Mouse (Mus musculus) liver, embryonic 12.5 days (tissue): ENCODE measurements around the gene Spag7. TPM values are rescaled to one million over a fixed set of nuclear protein-coding genes. Genes with fewer than 3 reads are reported as not detected.

Experiments
- ATAC-seq: fragments of 200-750 bp; cut with Nextera tagmentation; 2 replicates; pipeline ENCODE4 v1.8.0; 2017; ENCODE audit warnings: moderate number of reproducible peaks, mild to moderate bottlenecking, moderate library complexity
- H3K27ac ChIP-seq: fragments of 300-500 bp; sonication (generic); 2 replicates; pipeline ENCODE4 v1.5.1; 2016; ENCODE audit warnings: mild to moderate bottlenecking
- H3K27me3 ChIP-seq: fragments of 300-500 bp; sonication (generic); replicated peaks from 2 replicates; pipeline ENCODE4 v1.6.1; 2016; ENCODE audit warnings: mild to moderate bottlenecking, moderate library complexity
- H3K36me3 ChIP-seq: fragments of 300-500 bp; sonication (generic); 2 replicates; pipeline ENCODE4 v1.6.1; 2016; ENCODE audit warnings: mild to moderate bottlenecking, moderate library complexity
- H3K4me1 ChIP-seq: fragments of 300-500 bp; sonication (generic); 2 replicates; pipeline ENCODE4 v1.6.1; 2016
- H3K4me2 ChIP-seq: fragments of 300-500 bp; sonication (generic); 2 replicates; pipeline ENCODE4 v1.6.1; 2016; ENCODE audit warnings: mild to moderate bottlenecking, moderate library complexity
- H3K4me3 ChIP-seq: fragments of 300-500 bp; sonication (generic); 2 replicates; pipeline ENCODE4 v1.5.1; 2016; ENCODE audit warnings: mild to moderate bottlenecking, moderate library complexity
- H3K9ac ChIP-seq: fragments of 300-500 bp; sonication (generic); 2 replicates; pipeline ENCODE4 v1.6.1; 2016; ENCODE audit warnings: mild to moderate bottlenecking, moderate library complexity
- H3K9me3 ChIP-seq: fragments of 300-500 bp; sonication (generic); replicated peaks from 2 replicates; pipeline ENCODE4 v1.6.1; 2016; ENCODE audit warnings: mild to moderate bottlenecking, moderate library complexity
- WGBS: fragments of 180-500 bp; shearing (Covaris S2); methylation state at CpG from one replicate; pipeline ENCODE4 v1.1.7; 2016; ENCODE audit not compliant: insufficient replicate concordance; 5-methylcytosine and 5-hydroxymethylcytosine counted together
- polyA plus RNA-seq: library from polyadenylated mRNA; unstranded; fragments of >200 nt; fragmentation: Nextera tagmentation; extraction: Ambion mirVana; gene quantifications from 2 replicates; pipeline ENCODE4 v1.2.1, GENCODE M21; 2016

The Spag7 gene
- polyA plus RNA-seq, 1 experiment from 2014 or later: 84.5 TPM

DNA sequence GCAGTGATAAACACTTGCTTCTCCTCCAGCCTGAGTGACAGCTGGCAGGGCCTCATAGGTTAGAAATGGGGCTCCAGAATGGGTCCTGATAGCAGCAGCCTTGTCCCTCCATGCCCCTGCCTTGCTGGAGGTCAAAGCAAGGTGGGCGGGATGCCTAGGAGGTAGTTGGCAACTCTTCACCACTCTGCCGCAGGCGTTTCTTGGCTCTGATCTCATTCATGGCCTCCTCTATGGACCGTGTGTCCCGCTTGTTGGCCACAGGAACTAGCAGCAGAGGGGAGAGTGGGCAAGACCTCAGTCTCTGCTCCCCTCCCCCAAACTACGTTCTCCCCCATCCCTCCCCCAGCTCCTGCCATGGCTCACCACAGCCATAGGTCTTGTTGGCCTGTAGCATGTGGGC lies 5.3 kb downstream of the Spag7 start:
- Histone ChIP-seq H3K4me1 (peaks cover 17% of the 10 kb centered on the region), H3K27me3 (no peaks in the 10 kb centered on the region), H3K4me2 (no peak overlapping the region), H3K9ac (no peak overlapping the region), H3K9me3 (no peaks in the 10 kb centered on the region), H3K27ac (no peak overlapping the region), H3K4me3 (no peak overlapping the region), H3K36me3 (peaks cover 65% of the 10 kb centered on the region)
- 93% methylated on average over 6 of the region's 6 CpGs for WGBS
- no peak for ATAC-seq

DNA sequence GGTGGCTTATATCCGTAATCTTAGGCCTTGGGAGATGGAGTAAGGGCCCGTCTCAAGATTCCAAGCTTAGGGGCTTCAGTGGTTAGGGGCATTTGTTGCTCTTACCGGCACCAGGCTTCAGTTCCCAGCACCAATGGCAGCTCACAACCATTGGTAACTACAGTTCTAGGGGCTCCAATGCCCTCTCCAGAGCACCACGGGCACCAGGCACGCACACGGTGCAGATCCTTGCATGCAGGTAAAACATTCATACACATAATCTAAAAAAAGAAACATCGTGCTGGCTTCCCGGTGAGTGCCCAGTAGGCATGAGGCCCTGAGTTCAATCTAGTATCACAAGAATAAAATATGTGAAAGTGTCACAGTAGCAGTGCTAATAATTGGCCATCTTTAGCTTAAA lies 6.1 kb downstream of the Spag7 start:
- WGBS: 83% methylated on average over 8 of the region's 8 CpGs
- peaks cover 65% of the 10 kb centered on the region for H3K36me3 ChIP-seq
- no peak for ATAC-seq

DNA sequence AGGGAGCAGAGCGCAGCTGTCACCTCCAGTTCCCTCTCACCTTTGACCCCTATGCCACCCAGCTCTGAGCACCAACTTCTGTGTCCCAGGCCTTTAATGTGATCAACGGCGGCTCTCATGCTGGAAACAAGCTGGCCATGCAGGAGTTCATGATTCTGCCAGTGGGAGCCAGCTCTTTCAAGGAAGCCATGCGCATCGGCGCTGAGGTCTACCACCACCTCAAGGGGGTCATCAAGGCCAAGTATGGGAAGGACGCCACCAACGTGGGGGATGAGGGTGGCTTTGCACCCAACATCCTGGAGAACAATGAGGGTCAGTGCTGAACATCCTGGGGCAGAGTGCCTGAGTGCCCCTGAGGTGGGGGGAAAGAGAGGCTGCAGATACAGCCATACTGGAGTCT lies 8.6 kb downstream of the Spag7 start:
- Histone ChIP-seq H3K36me3 (peaks cover 57% of the 10 kb centered on the region), H3K27me3 (0 out of 2 replicates have a peak, but pooled peaks cover 9% of the 10 kb centered on the region), H3K9me3 (no peaks in the 10 kb centered on the region), H3K4me2 (no peak overlapping the region), H3K4me3 (no peak overlapping the region), H3K9ac (no peak overlapping the region; the same call in 1 of the 2 replicates), H3K27ac (no peak overlapping the region), H3K4me1 (peaks cover 35% of the 10 kb centered on the region)
- WGBS: 85% methylated on average over 8 of the region's 8 CpGs
- ATAC-seq: no peak

More for the DNA sequence above, 6.1 kb downstream of the Spag7 start:
- H3K27me3 ChIP-seq: no peaks in the 10 kb centered on the region
- no peaks in the 10 kb centered on the region for H3K9me3 ChIP-seq
- no peak overlapping the region for H3K4me2 ChIP-seq
- no peak overlapping the region for H3K27ac ChIP-seq
- peaks cover 23% of the 10 kb centered on the region for H3K4me1 ChIP-seq
- H3K9ac ChIP-seq: no peak overlapping the region
- no peak overlapping the region for H3K4me3 ChIP-seq

DNA sequence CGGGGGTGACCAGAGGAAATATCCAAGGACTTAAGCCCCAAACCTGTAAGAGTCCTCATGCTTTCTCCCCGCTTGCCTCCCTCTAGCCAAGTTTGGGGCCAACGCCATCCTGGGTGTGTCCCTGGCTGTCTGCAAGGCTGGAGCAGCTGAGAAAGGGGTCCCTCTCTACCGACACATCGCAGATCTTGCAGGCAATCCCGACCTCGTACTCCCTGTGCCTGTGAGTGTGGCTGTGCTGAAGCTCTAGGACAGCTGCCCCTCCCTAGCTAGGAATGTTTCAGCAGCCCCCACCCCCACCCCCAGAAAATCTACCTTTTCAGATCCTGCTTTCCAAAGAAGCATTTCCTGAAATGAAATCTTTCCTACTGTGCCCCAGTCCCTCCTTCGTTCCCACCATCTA lies 10.3 kb downstream of the Spag7 start:
- no peak overlapping the region for H3K27ac ChIP-seq

DNA sequence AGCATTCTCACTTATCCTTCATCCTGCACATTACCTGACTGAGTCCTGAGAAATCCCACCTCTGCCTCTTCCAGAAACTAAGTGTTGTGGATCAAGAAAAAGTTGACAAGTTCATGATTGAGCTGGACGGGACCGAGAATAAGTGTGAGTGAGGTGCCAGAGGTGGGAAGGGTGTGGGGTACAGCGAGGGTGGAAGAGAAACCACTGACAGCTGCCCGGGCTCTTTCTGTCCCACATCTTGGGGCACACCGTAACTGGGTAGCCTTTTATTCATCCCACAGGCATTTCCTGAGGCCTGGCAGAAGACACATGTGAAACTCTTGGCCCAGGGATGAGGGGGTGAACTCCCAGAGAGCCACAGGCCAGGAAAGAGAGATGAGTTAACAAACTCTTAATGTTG lies 10.7 kb downstream of the Spag7 start:
- peaks cover 36% of the 10 kb centered on the region for H3K36me3 ChIP-seq
- H3K4me1 ChIP-seq: peaks cover 40% of the 10 kb centered on the region
- 76% methylated on average over 5 of the region's 5 CpGs for WGBS
- 0 out of 2 replicates have a peak, but pooled peaks cover 9% of the 10 kb centered on the region for H3K27me3 ChIP-seq
- no peak overlapping the region for H3K27ac ChIP-seq
- H3K4me3 ChIP-seq: no peak overlapping the region
- no peak overlapping the region for H3K4me2 ChIP-seq
- no peak overlapping the region for H3K9ac ChIP-seq
- no peaks in the 10 kb centered on the region for H3K9me3 ChIP-seq
- no peak for ATAC-seq

More for the DNA sequence above, 10.3 kb downstream of the Spag7 start:
- H3K27me3 ChIP-seq: 0 out of 2 replicates have a peak, but pooled peaks cover 9% of the 10 kb centered on the region
- no peak for ATAC-seq
- no peak overlapping the region for H3K4me3 ChIP-seq
- 63% methylated on average over 8 of the region's 8 CpGs for WGBS
- H3K36me3 ChIP-seq: peaks cover 40% of the 10 kb centered on the region
- H3K4me2 ChIP-seq: no peak overlapping the region
- H3K4me1 ChIP-seq: peaks cover 40% of the 10 kb centered on the region
- no peaks in the 10 kb centered on the region for H3K9me3 ChIP-seq
- H3K9ac ChIP-seq: no peak overlapping the region

DNA sequence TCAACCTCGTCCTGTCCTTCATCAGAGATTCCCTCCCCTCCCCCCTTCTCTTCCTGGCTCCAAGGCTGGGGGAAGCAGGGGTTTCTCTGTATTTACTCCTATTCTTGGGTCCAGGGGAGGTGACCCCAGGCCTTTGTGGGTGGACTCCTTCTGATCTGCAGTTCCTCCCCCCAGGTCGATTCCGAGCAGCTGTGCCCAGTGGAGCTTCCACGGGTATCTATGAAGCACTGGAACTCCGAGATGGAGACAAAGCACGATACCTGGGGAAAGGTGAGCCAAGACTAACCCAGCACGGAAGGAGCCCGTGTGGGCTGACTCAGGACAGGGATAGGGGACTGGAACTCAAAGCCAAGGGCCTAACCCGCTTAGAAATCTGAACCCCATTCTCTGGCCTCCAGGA lies 11.2 kb downstream of the Spag7 start:
- H3K9me3 ChIP-seq: no peaks in the 10 kb centered on the region
- no peak overlapping the region; the same call in 1 of the 2 replicates for H3K9ac ChIP-seq
- ATAC-seq: no peak
- 0 out of 2 replicates have a peak overlapping the region, but pooled peaks have one; percentile 4 for H3K4me2 ChIP-seq
- no peak overlapping the region for H3K27ac ChIP-seq
- 0 out of 2 replicates have a peak, but pooled peaks cover 9% of the 10 kb centered on the region for H3K27me3 ChIP-seq
- peaks cover 42% of the 10 kb centered on the region for H3K4me1 ChIP-seq
- no peak overlapping the region for H3K4me3 ChIP-seq
- 63% methylated on average over 9 of the region's 9 CpGs for WGBS
- peaks cover 33% of the 10 kb centered on the region for H3K36me3 ChIP-seq

DNA sequence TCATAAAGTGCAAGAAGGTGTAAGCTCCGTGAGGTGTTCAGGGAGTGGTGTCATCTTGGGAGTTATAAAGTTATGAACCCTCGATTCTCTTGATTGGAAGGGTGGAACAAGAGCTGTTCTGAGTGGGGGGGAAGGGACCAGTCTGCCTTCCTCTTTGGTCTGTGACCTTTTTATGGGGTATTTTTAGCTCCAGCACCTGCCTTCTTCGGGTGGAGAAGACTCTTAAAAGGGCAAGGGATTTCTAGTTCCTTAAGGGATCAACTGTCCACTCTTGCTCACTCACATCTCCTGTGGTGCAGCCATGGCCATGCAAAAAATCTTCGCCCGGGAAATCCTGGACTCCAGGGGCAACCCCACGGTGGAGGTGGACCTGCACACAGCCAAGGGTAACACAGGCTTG lies 11.6 kb downstream of the Spag7 start:
- H3K36me3 ChIP-seq: peaks cover 33% of the 10 kb centered on the region
- no peak overlapping the region for H3K4me3 ChIP-seq
- no peak overlapping the region; the same call in 1 of the 2 replicates for H3K9ac ChIP-seq
- 44% methylated on average over 6 of the region's 6 CpGs for WGBS
- peaks cover 46% of the 10 kb centered on the region for H3K4me1 ChIP-seq
- peak overlapping the region; percentile 99; the same call in 1 of the 2 replicates for H3K27ac ChIP-seq
- no peaks in the 10 kb centered on the region for H3K9me3 ChIP-seq
- 0 out of 2 replicates have a peak overlapping the region, but pooled peaks have one; percentile 4 for H3K4me2 ChIP-seq
- H3K27me3 ChIP-seq: 0 out of 2 replicates have a peak, but pooled peaks cover 9% of the 10 kb centered on the region
- no peak for ATAC-seq

DNA sequence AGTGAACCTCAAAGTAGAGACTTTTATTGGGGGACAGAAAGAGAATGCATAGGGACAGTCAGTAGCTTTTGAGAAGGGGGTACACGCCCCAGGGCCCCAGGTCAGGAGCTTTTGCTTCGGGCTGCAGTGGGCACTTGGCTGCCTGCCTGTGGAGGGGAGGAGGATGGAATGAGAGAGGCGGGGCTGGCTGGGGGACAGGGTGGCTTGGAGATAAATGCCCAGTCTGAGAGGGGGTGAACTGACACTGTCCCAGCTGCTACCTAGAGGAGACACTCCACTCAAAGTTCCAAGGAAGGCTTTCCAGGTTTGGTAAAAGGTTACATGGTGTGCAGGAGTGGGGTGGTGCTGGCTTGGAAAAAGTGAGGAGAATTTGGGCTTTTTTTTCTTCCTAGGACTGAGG lies 12.3 kb downstream of the Spag7 start, which contains the start of gene Eno3:
TSS of gene Eno3 (plus strand) at position 239 of the 400 bp plus-strand sequence.
- Histone ChIP-seq H3K36me3 (peaks cover 33% of the 10 kb centered on the region), H3K4me1 (peaks cover 52% of the 10 kb centered on the region), H3K9ac (peak within 1 kb of the TSS; percentile 99), H3K4me3 (peak within 1 kb of the TSS; percentile 99), H3K27me3 (0 out of 2 replicates have a peak, but pooled peaks cover 9% of the 10 kb centered on the region), H3K4me2 (peak within 1 kb of the TSS; percentile 93), H3K27ac (peak within 1 kb of the TSS; percentile 99), H3K9me3 (no peaks in the 10 kb centered on the region)
- ATAC-seq: no peak
- 24% methylated on average over 3 of the region's 3 CpGs for WGBS

DNA sequence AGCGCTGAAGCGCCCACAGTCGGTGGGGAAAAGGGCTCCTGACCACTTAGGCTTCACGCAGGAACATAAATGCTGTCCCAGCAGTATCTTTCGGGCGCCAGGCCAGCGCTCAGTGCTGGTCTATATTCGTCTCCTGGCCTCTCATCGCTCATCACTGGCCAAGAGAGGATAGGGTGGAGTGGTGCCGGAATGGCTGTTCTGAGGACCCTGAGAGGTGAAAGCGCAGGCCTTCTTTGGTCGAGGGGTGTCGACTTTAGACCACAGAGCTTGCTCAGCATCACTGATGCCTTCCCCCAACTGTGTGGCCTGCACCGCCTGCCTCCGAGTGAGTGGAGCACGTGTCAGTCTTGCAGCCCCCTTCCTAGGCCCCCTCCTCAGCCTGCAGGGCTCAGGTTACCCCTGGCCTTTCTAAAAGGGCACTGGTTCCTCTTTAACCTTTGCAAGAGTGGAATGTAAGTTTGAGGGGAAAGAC lies 12.7 kb downstream of the Spag7 start:
- Histone ChIP-seq H3K9ac (peak overlapping the region; percentile 99), H3K9me3 (no peaks in the 10 kb centered on the region), H3K27ac (peak overlapping the region; percentile 99), H3K4me1 (peaks cover 57% of the 10 kb centered on the region), H3K36me3 (peaks cover 35% of the 10 kb centered on the region), H3K27me3 (0 out of 2 replicates have a peak, but pooled peaks cover 9% of the 10 kb centered on the region), H3K4me3 (peak overlapping the region; percentile 99), H3K4me2 (peak overlapping the region; percentile 93)
- 19% methylated on average over 16 of the region's 16 CpGs for WGBS
- ATAC-seq: no peak

DNA sequence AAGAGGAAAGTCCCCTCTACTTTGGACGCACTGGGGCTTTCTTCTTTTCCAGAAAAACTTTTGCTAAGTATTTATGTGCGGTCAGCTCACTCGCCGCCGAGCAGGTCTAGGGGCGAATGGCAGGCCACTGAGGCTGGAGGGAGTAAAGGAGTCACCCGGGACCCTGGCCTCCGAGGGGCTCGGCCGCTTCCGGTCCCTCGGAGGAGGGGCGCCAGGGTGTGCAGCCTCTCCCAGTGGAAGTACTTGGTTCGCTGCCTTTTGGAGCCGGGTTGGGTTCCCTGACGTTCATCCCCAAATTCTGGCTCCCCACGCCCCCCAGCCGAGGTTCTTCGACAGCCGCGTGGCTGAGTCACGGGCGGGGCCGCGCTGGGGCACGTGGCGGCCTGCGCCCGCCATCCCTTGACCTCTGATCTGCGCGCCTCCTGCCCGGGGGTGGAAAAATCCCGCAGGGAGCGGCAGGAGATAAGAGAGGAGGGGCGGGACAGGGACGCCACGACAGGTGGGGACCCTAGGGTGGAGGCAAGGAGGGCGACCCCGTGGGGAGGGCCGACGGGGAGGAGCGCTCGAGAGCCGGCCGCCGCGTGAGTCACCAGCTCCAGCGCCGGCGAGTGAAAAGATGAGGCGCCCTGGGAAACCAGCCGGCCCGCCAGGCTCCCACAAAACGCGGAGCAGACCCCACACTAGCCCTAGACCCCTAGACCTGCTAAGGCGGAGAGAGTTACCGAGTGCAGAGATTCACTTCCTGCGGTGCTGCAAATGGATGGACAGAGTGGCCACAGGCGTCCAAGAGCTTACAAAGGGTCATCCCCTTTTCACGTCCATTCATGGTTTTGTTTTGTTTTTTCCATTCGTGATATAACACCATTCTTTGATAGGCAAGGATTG lies 13.4 kb downstream of the Spag7 start:
- H3K4me3 ChIP-seq: peak overlapping the region; percentile 99
- no peaks in the 10 kb centered on the region for H3K9me3 ChIP-seq
- H3K36me3 ChIP-seq: peaks cover 35% of the 10 kb centered on the region
- 1% methylated on average over 61 of the region's 61 CpGs for WGBS
- 0 out of 2 replicates have a peak, but pooled peaks cover 9% of the 10 kb centered on the region for H3K27me3 ChIP-seq
- peak overlapping the region; percentile 99 for H3K27ac ChIP-seq
- H3K9ac ChIP-seq: peak overlapping the region; percentile 99
- peaks cover 64% of the 10 kb centered on the region for H3K4me1 ChIP-seq
- H3K4me2 ChIP-seq: peak overlapping the region; percentile 93
- ATAC-seq: peak; percentile 14; the same call in 1 of the 2 replicates

DNA sequence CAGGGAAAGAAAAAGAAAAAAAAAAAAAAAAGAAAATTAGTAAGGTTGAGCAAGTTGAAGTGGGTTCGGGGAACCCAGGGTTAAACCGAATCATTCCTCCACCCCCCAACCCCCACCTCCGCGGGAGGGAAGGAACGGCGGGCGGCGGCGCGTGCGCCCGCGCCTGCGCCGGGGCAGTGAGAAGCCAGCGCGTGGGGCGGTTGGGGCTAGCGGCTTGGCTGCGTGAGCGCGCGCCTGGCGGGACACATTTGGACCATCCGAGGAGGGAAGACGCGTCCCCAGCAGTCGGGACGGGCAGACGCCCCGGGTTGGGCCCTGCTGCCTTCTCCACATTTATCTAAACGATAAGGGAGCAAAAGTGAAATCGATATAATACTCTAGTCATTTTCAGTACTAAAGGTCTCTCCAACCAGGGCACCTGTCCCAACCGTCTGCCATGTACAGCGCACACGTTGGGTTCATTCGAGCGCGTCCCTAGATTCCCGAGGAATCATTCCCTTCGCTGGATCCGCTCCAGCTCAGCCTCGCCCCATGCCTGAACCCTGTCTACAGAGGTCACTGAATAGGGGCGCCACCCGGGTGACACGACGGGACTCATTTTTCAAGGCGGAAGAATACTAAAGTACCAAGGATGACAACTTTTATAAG lies 14.2 kb downstream of the Spag7 start:
- peaks cover 71% of the 10 kb centered on the region for H3K4me1 ChIP-seq
- under 1% methylated on average over 47 of the region's 48 CpGs for WGBS

More for the DNA sequence above, 14.2 kb downstream of the Spag7 start:
- Histone ChIP-seq H3K27ac (peak overlapping the region; percentile 99), H3K9ac (peak overlapping the region; percentile 99), H3K9me3 (no peaks in the 10 kb centered on the region), H3K4me2 (peak overlapping the region; percentile 93), H3K4me3 (peak overlapping the region; percentile 99), H3K27me3 (0 out of 2 replicates have a peak, but pooled peaks cover 9% of the 10 kb centered on the region), H3K36me3 (peaks cover 35% of the 10 kb centered on the region)
- ATAC-seq: peak; percentile 58
